Mouse (Mus musculus): ENCODE measurements around the gene Aebp2. TPM values are rescaled to one million over a fixed set of nuclear protein-coding genes. Genes with fewer than 3 reads are reported as not detected.

The Aebp2 gene
- polyA plus RNA-seq, 1 experiment from 2014 or later: 11.3 TPM

DNA sequence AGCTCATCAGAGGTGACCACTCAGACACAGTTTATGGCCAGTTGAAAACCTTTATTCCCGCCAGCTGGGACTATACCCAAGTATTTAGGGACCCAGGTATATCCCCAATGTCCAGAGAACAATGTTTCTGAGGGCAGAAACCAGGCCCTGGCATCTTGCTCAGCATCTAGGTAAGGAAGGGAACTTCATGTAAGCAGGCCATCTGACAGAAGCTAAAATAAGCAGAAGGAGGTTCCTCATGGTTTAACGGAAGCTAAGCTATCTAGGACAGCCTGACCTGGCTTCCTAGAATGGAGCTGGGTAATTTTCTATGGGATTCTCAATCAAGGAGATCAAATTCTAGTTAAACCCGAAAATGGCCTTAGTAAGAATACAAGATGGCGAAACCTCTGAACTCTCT is 12.9 kb upstream of the Aebp2 start:
- Histone ChIP-seq H3K4me3 (ENCODE audit: control insufficient read depth in 1 of 2, insufficient read depth in 1 of 2, low read depth in 1 of 2, low read length in 2 of 2) (no peak overlapping the region), H3K9me3 (ENCODE audit: control insufficient read depth, low read length) (no peaks in the 10 kb centered on the region), H3K36me3 (ENCODE audit: control insufficient read depth, insufficient read depth, low read length) (no peaks in the 10 kb centered on the region), H3K4me2 (ENCODE audit: low read length) (no peak overlapping the region), H3K27ac (replicated peaks in 1 of 2; ENCODE audit: control insufficient read depth in 1 of 2, insufficient read depth in 1 of 2, low read depth in 2 of 2, low read length in 2 of 2) (no peak overlapping the region), H3K4me1 (ENCODE audit: control insufficient read depth in 2 of 2, insufficient read depth in 2 of 2, low read length in 2 of 2) (no peaks in the 10 kb centered on the region), H3K27me3 (ENCODE audit: control insufficient read depth, insufficient read depth, low read length) (no peaks in the 10 kb centered on the region), H3K9ac (ENCODE audit: low read length) (no peak overlapping the region)
- no peak for ATAC-seq (ENCODE audit: insufficient number of reproducible peaks, insufficient read depth, low FRiP score, low read depth)
- 78% methylated on average over 4 of the region's 4 CpGs for WGBS

DNA sequence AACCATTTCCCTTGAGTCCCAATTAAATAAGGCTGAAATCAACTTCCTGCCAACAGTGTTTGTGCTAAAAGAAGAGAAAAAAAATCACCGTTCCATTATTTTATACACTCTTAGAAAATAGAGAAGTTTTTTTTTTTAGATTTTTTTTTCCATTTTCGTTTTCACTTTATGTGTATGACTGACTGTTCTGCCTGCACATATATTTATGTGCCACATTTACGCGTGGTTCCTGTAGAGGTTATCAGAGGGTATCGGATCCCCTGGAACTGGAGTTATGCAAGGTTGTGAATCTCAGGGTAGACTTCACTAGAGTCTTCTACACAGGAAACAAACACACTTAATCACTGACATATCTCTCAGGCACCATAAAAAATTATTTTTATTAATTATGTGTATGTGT is 12.3 kb upstream of the Aebp2 start:
- WGBS: 88% methylated on average over 5 of the region's 5 CpGs
- Histone ChIP-seq H3K27me3 (ENCODE audit: control insufficient read depth, insufficient read depth, low read length) (no peaks in the 10 kb centered on the region), H3K9me3 (ENCODE audit: control insufficient read depth, low read length) (no peaks in the 10 kb centered on the region), H3K36me3 (ENCODE audit: control insufficient read depth, insufficient read depth, low read length) (no peaks in the 10 kb centered on the region), H3K27ac (replicated peaks in 1 of 2; ENCODE audit: control insufficient read depth in 1 of 2, insufficient read depth in 1 of 2, low read depth in 2 of 2, low read length in 2 of 2) (no peak overlapping the region), H3K9ac (ENCODE audit: low read length) (no peak overlapping the region), H3K4me1 (ENCODE audit: control insufficient read depth in 2 of 2, insufficient read depth in 2 of 2, low read length in 2 of 2) (no peaks in the 10 kb centered on the region), H3K4me3 (ENCODE audit: control insufficient read depth in 1 of 2, insufficient read depth in 1 of 2, low read depth in 1 of 2, low read length in 2 of 2) (no peak overlapping the region), H3K4me2 (ENCODE audit: low read length) (no peak overlapping the region)
- ATAC-seq (ENCODE audit: insufficient number of reproducible peaks, insufficient read depth, low FRiP score, low read depth): no peak

DNA sequence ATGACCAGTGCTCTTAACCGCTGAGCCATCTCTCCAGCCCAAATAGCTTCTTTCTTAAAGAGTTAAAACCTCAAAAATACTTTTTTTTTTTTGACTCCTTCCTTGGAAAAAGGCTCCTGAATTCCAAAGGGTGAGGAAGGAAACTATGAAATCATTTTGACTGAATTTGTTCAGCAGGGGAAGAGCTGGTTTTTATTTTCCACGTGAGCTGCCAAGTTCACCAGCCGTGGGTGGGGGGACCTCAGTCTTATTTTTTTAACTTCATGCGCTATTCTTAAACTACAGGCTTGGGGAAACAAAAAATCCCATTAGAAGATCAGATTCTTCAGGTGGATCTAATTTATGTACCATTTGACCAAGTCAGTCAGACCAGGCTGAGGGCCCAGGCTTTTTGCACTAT is 11.2 kb upstream of the Aebp2 start:
- no peak for ATAC-seq (ENCODE audit: insufficient number of reproducible peaks, insufficient read depth, low FRiP score, low read depth)
- H3K27me3 ChIP-seq (ENCODE audit: control insufficient read depth, insufficient read depth, low read length): no peaks in the 10 kb centered on the region
- H3K9ac ChIP-seq (ENCODE audit: low read length): no peak overlapping the region
- H3K36me3 ChIP-seq (ENCODE audit: control insufficient read depth, insufficient read depth, low read length): no peaks in the 10 kb centered on the region
- H3K4me1 ChIP-seq (ENCODE audit: control insufficient read depth in 2 of 2, insufficient read depth in 2 of 2, low read length in 2 of 2): no peaks in the 10 kb centered on the region
- no peak overlapping the region for H3K4me2 ChIP-seq (ENCODE audit: low read length)
- 79% methylated on average over 4 of the region's 4 CpGs for WGBS
- no peak overlapping the region for H3K27ac ChIP-seq (replicated peaks in 1 of 2; ENCODE audit: control insufficient read depth in 1 of 2, insufficient read depth in 1 of 2, low read depth in 2 of 2, low read length in 2 of 2)
- no peaks in the 10 kb centered on the region for H3K9me3 ChIP-seq (ENCODE audit: control insufficient read depth, low read length)
- no peak overlapping the region for H3K4me3 ChIP-seq (ENCODE audit: control insufficient read depth in 1 of 2, insufficient read depth in 1 of 2, low read depth in 1 of 2, low read length in 2 of 2)

DNA sequence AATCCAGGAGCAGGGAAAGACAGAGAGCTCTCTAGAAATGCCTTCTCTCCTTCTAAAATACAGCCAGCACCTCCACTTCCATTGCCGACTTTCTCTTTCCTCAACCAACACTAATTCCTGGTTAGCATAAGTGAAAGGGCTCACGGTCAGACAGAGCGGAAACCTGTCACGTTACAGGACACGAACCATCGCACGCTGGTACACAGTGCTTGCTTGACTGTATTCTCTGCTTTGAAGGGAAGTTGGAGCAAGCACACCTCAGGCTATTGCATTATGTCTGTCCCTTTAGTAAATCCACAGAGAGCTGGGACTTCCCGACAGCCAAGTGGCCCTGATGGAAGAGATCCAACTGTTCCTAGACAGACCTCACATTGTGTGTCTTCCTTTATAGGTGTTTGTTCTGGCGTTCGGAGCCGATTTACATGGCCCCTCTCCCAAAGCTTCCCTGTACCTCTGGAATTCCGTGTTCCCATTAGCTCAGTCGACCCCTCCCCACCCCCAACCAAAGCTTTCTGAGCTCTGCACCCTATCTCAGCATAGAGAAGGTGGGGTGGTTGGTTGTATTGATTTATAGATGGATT is 10.5 kb upstream of the Aebp2 start:
- WGBS: 78% methylated on average over 13 of the region's 13 CpGs
- no peaks in the 10 kb centered on the region for H3K27me3 ChIP-seq (ENCODE audit: control insufficient read depth, insufficient read depth, low read length)
- H3K9ac ChIP-seq (ENCODE audit: low read length): no peak overlapping the region
- H3K36me3 ChIP-seq (ENCODE audit: control insufficient read depth, insufficient read depth, low read length): no peaks in the 10 kb centered on the region
- no peaks in the 10 kb centered on the region for H3K4me1 ChIP-seq (ENCODE audit: control insufficient read depth in 2 of 2, insufficient read depth in 2 of 2, low read length in 2 of 2)
- H3K27ac ChIP-seq (replicated peaks in 1 of 2; ENCODE audit: control insufficient read depth in 1 of 2, insufficient read depth in 1 of 2, low read depth in 2 of 2, low read length in 2 of 2): no peak overlapping the region
- H3K9me3 ChIP-seq (ENCODE audit: control insufficient read depth, low read length): no peaks in the 10 kb centered on the region
- ATAC-seq (ENCODE audit: insufficient number of reproducible peaks, insufficient read depth, low FRiP score, low read depth): no peak
- H3K4me2 ChIP-seq (ENCODE audit: low read length): no peak overlapping the region
- no peak overlapping the region for H3K4me3 ChIP-seq (ENCODE audit: control insufficient read depth in 1 of 2, insufficient read depth in 1 of 2, low read depth in 1 of 2, low read length in 2 of 2)

DNA sequence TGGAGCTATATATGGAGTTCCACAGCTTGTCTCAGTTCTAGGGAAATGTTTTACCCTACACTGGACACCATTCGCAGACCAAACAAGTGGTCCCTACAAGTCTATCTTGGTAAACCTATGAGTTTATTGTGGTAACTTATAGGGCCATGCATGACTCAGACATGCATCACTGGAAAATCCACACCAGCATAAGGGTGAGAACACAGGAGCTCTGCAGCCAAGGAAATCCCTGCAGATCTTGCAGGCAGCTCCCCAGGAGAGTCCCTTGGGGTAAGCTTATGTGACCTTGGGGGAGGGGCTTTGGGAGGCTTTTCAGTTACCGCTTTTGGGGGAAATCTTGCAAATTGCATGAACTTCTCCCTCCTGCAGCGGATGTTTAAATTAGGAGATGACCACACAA is 8.6 kb upstream of the Aebp2 start:
- H3K4me1 ChIP-seq (ENCODE audit: control insufficient read depth in 2 of 2, insufficient read depth in 2 of 2, low read length in 2 of 2): no peaks in the 10 kb centered on the region
- H3K9me3 ChIP-seq (ENCODE audit: control insufficient read depth, low read length): no peaks in the 10 kb centered on the region
- H3K4me3 ChIP-seq (ENCODE audit: control insufficient read depth in 1 of 2, insufficient read depth in 1 of 2, low read depth in 1 of 2, low read length in 2 of 2): no peak overlapping the region
- H3K27ac ChIP-seq (replicated peaks in 1 of 2; ENCODE audit: control insufficient read depth in 1 of 2, insufficient read depth in 1 of 2, low read depth in 2 of 2, low read length in 2 of 2): no peak overlapping the region
- H3K27me3 ChIP-seq (ENCODE audit: control insufficient read depth, insufficient read depth, low read length): no peaks in the 10 kb centered on the region
- no peak overlapping the region for H3K9ac ChIP-seq (ENCODE audit: low read length)
- no peak overlapping the region for H3K4me2 ChIP-seq (ENCODE audit: low read length)
- no peak for ATAC-seq (ENCODE audit: insufficient number of reproducible peaks, insufficient read depth, low FRiP score, low read depth)
- WGBS: 74% methylated on average over 3 of the region's 3 CpGs
- no peaks in the 10 kb centered on the region for H3K36me3 ChIP-seq (ENCODE audit: control insufficient read depth, insufficient read depth, low read length)

DNA sequence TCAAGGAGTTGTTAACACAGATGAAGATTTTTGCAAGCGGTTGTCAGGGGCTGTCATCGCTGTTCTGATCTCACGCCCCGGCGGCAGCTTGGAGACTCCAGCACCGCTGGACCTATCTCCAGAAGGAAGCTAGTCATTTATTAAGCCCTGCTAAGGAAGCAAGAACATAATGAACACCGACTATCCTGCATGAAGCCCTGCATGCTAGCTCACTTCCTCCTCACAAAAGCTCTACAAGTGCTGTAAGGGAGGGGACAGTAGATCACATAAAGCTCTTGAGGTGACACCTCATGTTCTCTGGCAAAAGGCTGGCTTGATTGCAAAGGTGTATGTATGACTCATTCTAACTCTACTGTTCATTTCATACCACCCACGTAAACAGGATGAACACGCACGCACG is 7.8 kb upstream of the Aebp2 start:
- H3K4me2 ChIP-seq (ENCODE audit: low read length): no peak overlapping the region
- ATAC-seq (ENCODE audit: insufficient number of reproducible peaks, insufficient read depth, low FRiP score, low read depth): no peak
- 65% methylated on average over 11 of the region's 11 CpGs for WGBS

DNA sequence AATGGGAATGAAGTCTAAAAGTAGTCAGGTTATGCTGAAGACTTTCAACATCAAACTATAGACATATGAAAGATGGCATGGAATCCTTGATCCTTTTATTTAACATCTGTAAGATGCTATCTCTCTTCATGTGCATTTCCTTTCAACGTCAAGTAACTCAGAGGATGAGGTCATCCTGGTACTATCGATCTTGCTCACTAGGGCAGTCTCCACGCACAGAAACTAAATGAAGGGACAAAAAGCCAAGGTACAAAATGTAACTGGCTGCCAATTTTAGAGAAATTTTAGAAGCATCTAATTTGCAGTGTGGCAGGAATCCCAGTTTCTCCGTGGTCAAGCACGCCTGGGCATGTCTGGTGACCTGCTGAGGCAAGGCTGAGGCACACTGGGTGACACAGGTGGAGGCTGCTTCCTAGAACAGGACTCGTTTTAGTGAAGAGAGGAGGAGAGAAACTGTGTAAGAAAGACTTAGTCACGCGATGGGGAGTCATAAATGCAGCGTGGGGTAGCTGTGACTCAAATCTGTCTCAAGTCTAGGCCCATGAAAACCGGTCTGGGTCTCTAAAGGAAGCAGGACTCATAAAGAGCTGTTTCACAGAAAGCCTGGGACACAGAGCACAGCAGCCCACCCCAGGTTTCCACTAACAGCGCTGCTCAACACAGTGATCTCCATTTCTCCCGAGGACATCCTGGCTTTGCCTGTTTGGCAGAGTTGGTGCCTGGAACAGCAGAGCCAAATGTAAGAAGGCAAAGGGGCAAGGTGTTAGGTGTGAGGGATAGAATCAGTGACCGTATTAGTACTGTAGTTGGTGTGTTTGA is 1.7 kb upstream of the Aebp2 start:
- Histone ChIP-seq H3K4me1 (ENCODE audit: control insufficient read depth in 2 of 2, insufficient read depth in 2 of 2, low read length in 2 of 2) (peaks cover 8 to 9% of the 10 kb centered on the region in 2 experiments), H3K27ac (replicated peaks in 1 of 2; ENCODE audit: control insufficient read depth in 1 of 2, insufficient read depth in 1 of 2, low read depth in 2 of 2, low read length in 2 of 2) (no peak overlapping the region), H3K27me3 (ENCODE audit: control insufficient read depth, insufficient read depth, low read length) (no peaks in the 10 kb centered on the region), H3K9me3 (ENCODE audit: control insufficient read depth, low read length) (no peaks in the 10 kb centered on the region), H3K36me3 (ENCODE audit: control insufficient read depth, insufficient read depth, low read length) (no peaks in the 10 kb centered on the region), H3K9ac (ENCODE audit: low read length) (no peak overlapping the region), H3K4me2 (ENCODE audit: low read length) (no peak overlapping the region), H3K4me3 (ENCODE audit: control insufficient read depth in 1 of 2, insufficient read depth in 1 of 2, low read depth in 1 of 2, low read length in 2 of 2) (no peak overlapping the region)
- WGBS: 65% methylated on average over 13 of the region's 13 CpGs
- ATAC-seq (ENCODE audit: insufficient number of reproducible peaks, insufficient read depth, low FRiP score, low read depth): no peak

More for the DNA sequence above, 7.8 kb upstream of the Aebp2 start:
- no peaks in the 10 kb centered on the region for H3K9me3 ChIP-seq (ENCODE audit: control insufficient read depth, low read length)
- H3K36me3 ChIP-seq (ENCODE audit: control insufficient read depth, insufficient read depth, low read length): no peaks in the 10 kb centered on the region
- H3K9ac ChIP-seq (ENCODE audit: low read length): no peak overlapping the region
- H3K27ac ChIP-seq (replicated peaks in 1 of 2; ENCODE audit: control insufficient read depth in 1 of 2, insufficient read depth in 1 of 2, low read depth in 2 of 2, low read length in 2 of 2): no peak overlapping the region
- no peaks in the 10 kb centered on the region for H3K4me1 ChIP-seq (ENCODE audit: control insufficient read depth in 2 of 2, insufficient read depth in 2 of 2, low read length in 2 of 2)
- H3K27me3 ChIP-seq (ENCODE audit: control insufficient read depth, insufficient read depth, low read length): no peaks in the 10 kb centered on the region
- H3K4me3 ChIP-seq (ENCODE audit: control insufficient read depth in 1 of 2, insufficient read depth in 1 of 2, low read depth in 1 of 2, low read length in 2 of 2): no peak overlapping the region

Data from heart, embryonic 14.5 days (tissue).